Mouse (Mus musculus) heart, embryonic 13.5 days (tissue): ENCODE data around the gene Trim44. TPM values are rescaled to one million over a fixed set of nuclear protein-coding genes. Genes with fewer than 3 reads are reported as not detected.

Source experiments
- ATAC-seq: fragments of 200-750 bp; cut with Nextera tagmentation; 2 replicates; pipeline ENCODE4 v1.8.0; 2017; ENCODE audit warnings: moderate TSS enrichment; ENCODE audit not compliant: insufficient number of reproducible peaks, low FRiP score, low TSS enrichment; ENCODE audit errors: extremely low read depth
- H3K27ac ChIP-seq: fragments of 300-500 bp; sonication (generic); replicated peaks from 2 replicates; pipeline ENCODE4 v1.5.1; 2015; ENCODE audit warnings: moderate library complexity, mild to moderate bottlenecking, inconsistent platforms
- H3K27me3 ChIP-seq: fragments of 300-500 bp; sonication (generic); replicated peaks from 2 replicates; pipeline ENCODE4 v1.6.1; 2015; ENCODE audit warnings: mild to moderate bottlenecking, inconsistent platforms
- H3K36me3 ChIP-seq: fragments of 300-500 bp; sonication (generic); 2 replicates; pipeline ENCODE4 v1.6.1; 2015; ENCODE audit warnings: mild to moderate bottlenecking, inconsistent platforms
- H3K4me1 ChIP-seq: fragments of 300-500 bp; sonication (generic); 2 replicates; pipeline ENCODE4 v1.6.1; 2015; ENCODE audit warnings: inconsistent platforms
- H3K4me2 ChIP-seq: fragments of 300-500 bp; sonication (generic); 2 replicates; pipeline ENCODE4 v1.6.1; 2015; ENCODE audit warnings: inconsistent platforms, mild to moderate bottlenecking, moderate library complexity
- H3K4me3 ChIP-seq: fragments of 300-500 bp; sonication (generic); 2 replicates; pipeline ENCODE4 v1.5.1; 2015; ENCODE audit warnings: moderate library complexity, mild to moderate bottlenecking, inconsistent platforms
- H3K9ac ChIP-seq: fragments of 300-500 bp; sonication (generic); 2 replicates; pipeline ENCODE4 v1.6.1; 2015; ENCODE audit warnings: inconsistent platforms, mild to moderate bottlenecking, moderate library complexity
- H3K9me3 ChIP-seq: fragments of 300-500 bp; sonication (generic); 2 replicates; pipeline ENCODE4 v1.6.1; 2016; ENCODE audit warnings: inconsistent platforms
- WGBS: fragments of 180-500 bp; shearing (Covaris S2); methylation state at CpG from one replicate; pipeline ENCODE4 v1.1.7; 2015; ENCODE audit warnings: mixed read lengths; 5-methylcytosine and 5-hydroxymethylcytosine counted together
- polyA plus RNA-seq: library from polyadenylated mRNA; unstranded; fragments of >200 nt; fragmentation: Nextera tagmentation; extraction: Ambion mirVana; gene quantifications from 2 replicates; pipeline ENCODE4 v1.2.1, GENCODE M21; 2015

Trim44 gene
- polyA plus RNA-seq, 1 experiment from 2014 or later = 17.7 TPM

DNA sequence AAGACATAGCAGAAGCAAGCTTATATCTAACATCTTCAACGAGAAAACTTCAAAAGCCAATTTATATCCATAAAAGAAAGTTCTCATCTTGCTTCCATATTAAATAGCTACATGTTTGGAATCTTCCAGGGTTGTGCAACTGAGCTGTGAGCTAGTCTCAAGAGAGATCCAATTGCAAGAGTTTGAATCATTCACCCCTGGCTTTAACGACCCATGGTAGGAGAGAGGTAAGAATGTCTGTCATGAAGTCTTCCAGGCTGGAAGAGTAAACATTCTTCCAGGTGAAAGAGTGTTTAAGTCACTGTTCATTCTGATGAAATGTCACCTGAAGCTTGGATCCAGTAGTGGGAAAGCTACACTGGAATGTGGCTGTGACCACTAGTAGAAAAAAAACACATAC is 93.6 kb downstream of the Trim44 start:
- Histone ChIP-seq H3K4me1 (peaks cover 36% of the 10 kb centered on the region), H3K4me3 (no peak overlapping the region), H3K27ac (peak overlapping the region; percentile 16; the same call in 1 of the 2 replicates), H3K36me3 (no peaks in the 10 kb centered on the region), H3K27me3 (no peaks in the 10 kb centered on the region), H3K9ac (no peak overlapping the region), H3K4me2 (no peak overlapping the region), H3K9me3 (no peaks in the 10 kb centered on the region)
- 67% methylated on average over 2 of the region's 2 CpGs for WGBS
- no peak for ATAC-seq

DNA sequence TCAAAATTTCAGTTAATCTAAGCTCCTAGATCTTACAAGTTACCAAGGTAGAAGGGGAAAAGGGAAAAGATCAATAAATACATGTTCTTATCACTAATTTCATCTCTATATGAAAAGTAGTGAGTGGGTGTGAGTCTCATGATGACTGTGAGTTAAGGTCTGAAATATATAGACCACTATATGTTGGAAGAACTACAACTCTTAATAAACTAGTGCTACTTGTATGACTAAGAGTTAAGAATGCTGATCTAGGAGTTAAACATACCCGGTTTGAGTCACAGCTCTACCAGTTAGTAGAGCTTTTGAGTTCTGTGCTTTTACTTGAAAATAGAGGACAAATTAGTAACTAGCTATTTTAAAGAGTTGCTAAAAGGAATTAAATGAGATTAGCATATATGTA is 94.7 kb downstream of the Trim44 start:
- 90% methylated on average over 1 of the region's 1 CpGs for WGBS
- ATAC-seq = no peak

DNA sequence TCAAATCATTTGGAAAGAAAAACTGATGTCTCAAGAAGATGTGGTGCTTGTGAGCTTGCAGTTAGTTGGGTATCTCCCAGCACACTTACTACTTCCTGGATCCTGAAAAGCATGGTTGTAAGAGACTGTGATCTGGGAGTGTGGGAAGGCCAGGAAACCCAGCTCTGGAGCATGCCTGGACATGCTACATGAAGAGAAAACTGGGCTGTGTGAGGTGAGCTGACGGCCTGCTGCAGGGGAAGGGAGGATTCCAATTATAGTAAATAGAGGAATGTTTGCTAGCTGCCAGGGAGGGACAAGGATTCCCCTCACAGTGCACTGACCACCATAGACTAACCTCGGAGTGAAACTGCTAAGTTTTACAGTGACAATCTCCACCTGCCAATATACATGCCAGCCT is 104.4 kb downstream of the Trim44 start:
- H3K36me3 ChIP-seq = peaks cover 23% of the 10 kb centered on the region
- no peaks in the 10 kb centered on the region for H3K27me3 ChIP-seq
- WGBS = 23% methylated on average over 2 of the region's 2 CpGs
- H3K27ac ChIP-seq = peak overlapping the region; percentile 53
- peaks cover 60% of the 10 kb centered on the region for H3K4me1 ChIP-seq
- no peak for ATAC-seq
- H3K9me3 ChIP-seq = no peaks in the 10 kb centered on the region
- H3K4me3 ChIP-seq = no peak overlapping the region
- no peak overlapping the region for H3K9ac ChIP-seq
- no peak overlapping the region for H3K4me2 ChIP-seq

More for the DNA sequence above, 94.7 kb downstream of the Trim44 start:
- H3K27me3 ChIP-seq = no peaks in the 10 kb centered on the region
- H3K9ac ChIP-seq = no peak overlapping the region
- no peaks in the 10 kb centered on the region for H3K36me3 ChIP-seq
- no peak overlapping the region for H3K4me3 ChIP-seq
- no peak overlapping the region for H3K27ac ChIP-seq
- peaks cover 37% of the 10 kb centered on the region for H3K4me1 ChIP-seq
- H3K4me2 ChIP-seq = no peak overlapping the region
- H3K9me3 ChIP-seq = no peaks in the 10 kb centered on the region

GRCm38 (mm10) chr2:102302532-102302931 is 105.1 kb downstream of the Trim44 start:
- 93% methylated on average over 1 of the region's 1 CpGs for WGBS
- ATAC-seq = no peak
- Histone ChIP-seq H3K9me3 (no peaks in the 10 kb centered on the region), H3K9ac (no peak overlapping the region), H3K36me3 (peaks cover 23% of the 10 kb centered on the region), H3K4me2 (no peak overlapping the region), H3K4me3 (no peak overlapping the region), H3K4me1 (peaks cover 55% of the 10 kb centered on the region), H3K27me3 (no peaks in the 10 kb centered on the region), H3K27ac (peak overlapping the region; percentile 53; the same call in 1 of the 2 replicates)

DNA sequence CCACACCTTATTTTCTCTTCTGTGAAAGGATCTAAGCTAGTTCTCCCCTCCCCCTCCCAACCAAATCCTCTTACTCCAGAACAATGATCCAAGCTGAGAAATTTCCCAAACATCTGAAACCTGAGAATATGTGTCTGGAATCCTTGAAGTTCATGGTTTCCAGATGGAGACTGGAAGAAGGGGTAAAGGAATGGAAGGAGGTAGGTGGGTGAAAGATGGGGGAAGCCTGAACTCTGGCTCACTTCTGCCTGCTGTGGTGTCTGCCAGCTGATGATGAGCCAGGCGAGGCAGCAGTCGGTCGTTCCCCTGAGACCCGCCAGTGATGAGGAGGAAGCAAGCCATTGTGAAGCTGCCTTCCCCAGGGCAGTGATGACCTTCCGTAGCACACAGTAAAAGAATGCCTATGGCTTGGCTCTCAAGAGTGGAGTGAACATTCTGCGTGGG is 112.8 kb downstream of the Trim44 start:
- no peak overlapping the region for H3K27ac ChIP-seq
- no peak overlapping the region for H3K9ac ChIP-seq
- ATAC-seq = no peak

DNA sequence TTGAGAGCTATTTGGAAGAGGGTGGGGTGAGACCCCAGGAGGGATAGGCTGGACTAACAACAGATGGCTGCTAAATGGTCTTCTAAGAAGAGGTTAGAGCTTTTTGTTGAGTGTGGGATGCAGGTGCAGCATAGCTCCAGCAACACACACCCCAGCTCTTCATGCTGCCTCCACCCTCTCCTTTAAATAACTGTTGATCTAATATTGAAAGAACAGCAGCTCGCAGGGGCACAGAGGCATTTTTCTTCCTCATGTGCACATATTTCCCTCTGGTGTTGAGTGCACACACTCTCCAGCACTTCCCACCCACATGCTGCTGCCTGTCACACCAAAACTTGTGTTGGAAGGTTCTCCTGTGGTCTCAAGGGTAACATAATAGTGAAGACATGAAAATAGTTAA is 114.4 kb downstream of the Trim44 start:
- Histone ChIP-seq H3K36me3 (no peaks in the 10 kb centered on the region), H3K9me3 (no peaks in the 10 kb centered on the region), H3K4me1 (peaks cover 18% of the 10 kb centered on the region), H3K27ac (no peak overlapping the region), H3K4me2 (no peak overlapping the region), H3K27me3 (no peaks in the 10 kb centered on the region), H3K4me3 (no peak overlapping the region), H3K9ac (no peak overlapping the region)
- WGBS = 25% methylated on average over 1 of the region's 1 CpGs
- ATAC-seq = no peak

More for the DNA sequence above, 112.8 kb downstream of the Trim44 start:
- H3K4me3 ChIP-seq = no peak overlapping the region
- H3K4me1 ChIP-seq = peaks cover 18% of the 10 kb centered on the region
- H3K4me2 ChIP-seq = no peak overlapping the region
- no peaks in the 10 kb centered on the region for H3K36me3 ChIP-seq
- H3K9me3 ChIP-seq = no peaks in the 10 kb centered on the region
- 30% methylated on average over 6 of the region's 6 CpGs for WGBS
- no peaks in the 10 kb centered on the region for H3K27me3 ChIP-seq

DNA sequence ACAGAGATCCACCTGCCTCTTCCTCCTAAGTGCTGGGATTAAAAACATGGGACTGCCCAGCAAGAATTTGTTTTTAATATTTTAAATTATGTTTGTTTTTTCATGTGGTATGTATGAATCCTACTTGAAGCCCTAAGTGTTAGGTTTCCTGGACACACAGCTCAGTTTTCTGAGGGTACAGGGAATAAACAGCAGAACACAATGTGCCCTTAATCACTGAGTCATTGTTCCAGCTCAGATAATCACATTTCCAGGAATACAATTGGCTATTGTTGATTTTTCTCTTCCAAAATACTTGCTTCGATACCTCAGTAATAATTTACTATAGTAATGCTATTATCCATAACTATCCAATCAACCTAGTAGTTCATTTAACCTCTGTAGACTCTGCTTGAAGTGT is 115.6 kb downstream of the Trim44 start:
- Histone ChIP-seq H3K9me3 (no peaks in the 10 kb centered on the region), H3K4me1 (peaks cover 18% of the 10 kb centered on the region), H3K27me3 (no peaks in the 10 kb centered on the region), H3K36me3 (no peaks in the 10 kb centered on the region), H3K9ac (no peak overlapping the region), H3K4me2 (no peak overlapping the region), H3K4me3 (no peak overlapping the region), H3K27ac (no peak overlapping the region)
- ATAC-seq = no peak
- WGBS = 68% methylated on average over 1 of the region's 1 CpGs

GRCm38 (mm10) chr2:102291533-102291932 is 116.1 kb downstream of the Trim44 start:
- peaks cover 18% of the 10 kb centered on the region for H3K4me1 ChIP-seq
- no peak overlapping the region for H3K4me2 ChIP-seq
- 60% methylated on average over 2 of the region's 2 CpGs for whole genome bisulfite sequencing
- H3K27me3 ChIP-seq = no peaks in the 10 kb centered on the region
- no peak overlapping the region for H3K27ac ChIP-seq
- no peaks in the 10 kb centered on the region for H3K36me3 ChIP-seq
- no peaks in the 10 kb centered on the region for H3K9me3 ChIP-seq
- H3K9ac ChIP-seq = no peak overlapping the region
- H3K4me3 ChIP-seq = no peak overlapping the region
- ATAC-seq = no peak

DNA sequence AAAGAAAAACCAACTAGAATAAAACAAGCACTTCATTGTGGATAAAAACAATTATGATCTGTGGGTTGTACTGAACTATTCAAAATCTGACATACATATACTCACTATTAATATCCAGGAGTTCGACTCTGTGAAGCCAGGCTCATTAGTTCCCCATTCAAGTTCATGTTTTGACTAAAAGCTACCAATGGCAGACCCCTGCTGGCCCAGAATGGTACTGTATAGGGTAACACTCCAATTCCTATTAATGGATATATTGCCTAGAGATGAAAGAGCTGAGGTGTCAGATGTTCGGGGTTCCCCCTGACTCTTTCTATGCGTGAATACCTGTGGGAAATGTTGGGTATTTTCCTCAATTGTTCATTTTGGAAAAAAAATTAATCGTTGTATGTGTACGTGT is 117.6 kb downstream of the Trim44 start:
- no peak overlapping the region for H3K27ac ChIP-seq
- no peak overlapping the region for H3K4me3 ChIP-seq
- H3K36me3 ChIP-seq = no peaks in the 10 kb centered on the region
- peaks cover 14% of the 10 kb centered on the region for H3K4me1 ChIP-seq
- 59% methylated on average over 5 of the region's 5 CpGs for WGBS
- no peaks in the 10 kb centered on the region for H3K27me3 ChIP-seq
- ATAC-seq = no peak
- no peaks in the 10 kb centered on the region for H3K9me3 ChIP-seq
- H3K4me2 ChIP-seq = no peak overlapping the region
- no peak overlapping the region for H3K9ac ChIP-seq

- Histone ChIP-seq H3K4me2 (no peak overlapping the region), H3K27ac (no peak overlapping the region), H3K4me3 (no peak overlapping the region), H3K4me1 (peaks cover 8% of the 10 kb centered on the region), H3K9ac (no peak overlapping the region), H3K36me3 (no peaks in the 10 kb centered on the region), H3K9me3 (no peaks in the 10 kb centered on the region), H3K27me3 (no peaks in the 10 kb centered on the region)
- WGBS = 71% methylated on average over 5 of the region's 5 CpGs
- ATAC-seq = no peak
These were observed 119.0 kb downstream of the Trim44 start for GRCm38 (mm10) chr2:102288676-102289075.

DNA sequence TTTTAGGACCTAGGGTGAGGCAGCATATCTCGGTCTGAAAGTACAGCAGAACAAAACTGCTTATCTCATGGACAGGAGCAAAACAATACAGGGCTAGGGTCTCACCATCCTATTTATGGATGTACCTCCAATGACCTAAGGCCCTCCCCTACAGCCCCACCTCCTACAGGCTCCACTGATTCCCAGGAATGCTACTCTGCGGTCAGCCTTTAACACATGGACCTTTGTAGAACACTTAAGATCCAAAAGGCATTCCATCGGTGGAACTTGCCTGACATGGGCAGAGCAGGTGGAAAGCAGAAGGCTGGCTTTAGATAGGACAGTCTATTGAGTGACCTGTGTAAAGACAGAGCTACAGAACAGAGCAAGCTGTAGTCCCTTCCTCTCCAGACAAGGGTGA is 120.3 kb downstream of the Trim44 start:
- Histone ChIP-seq H3K27ac (no peak overlapping the region), H3K9ac (no peak overlapping the region), H3K9me3 (no peaks in the 10 kb centered on the region), H3K27me3 (no peaks in the 10 kb centered on the region), H3K36me3 (no peaks in the 10 kb centered on the region), H3K4me3 (no peak overlapping the region), H3K4me1 (no peaks in the 10 kb centered on the region), H3K4me2 (no peak overlapping the region)
- WGBS = 51% methylated on average over 3 of the region's 3 CpGs
- ATAC-seq = no peak

GRCm38 (mm10) chr2:102282081-102282480 is 125.5 kb downstream of the Trim44 start:
- no peak for ATAC-seq
- Histone ChIP-seq H3K9ac (no peak overlapping the region), H3K4me3 (no peak overlapping the region), H3K4me2 (no peak overlapping the region), H3K4me1 (no peaks in the 10 kb centered on the region), H3K9me3 (no peaks in the 10 kb centered on the region), H3K27me3 (no peaks in the 10 kb centered on the region), H3K36me3 (no peaks in the 10 kb centered on the region), H3K27ac (no peak overlapping the region)
- WGBS = 76% methylated on average over 7 of the region's 7 CpGs
